Mouse (Mus musculus): Measurements from ENCODE around the gene Slc17a6.

Gene Slc17a6

GRCm38 (mm10) chr7:51621694-51622145, at the start of gene Slc17a6:
Gene Slc17a6 (plus strand): TSS chr7:51622006.
- peak; percentile 20 for DNase-seq (ENCODE audit: low read depth, low spot score)

GRCm38 (mm10) chr7:51600021-51600420, 21.8 kb upstream of the Slc17a6 start:
- DNase-seq (ENCODE audit: low read depth, low spot score), result no peak

- DNase-seq (ENCODE audit: low read depth, low spot score), result no peak
Observed at GRCm38 (mm10) chr7:51603741-51604140, 18.1 kb upstream of the Slc17a6 start.

GRCm38 (mm10) chr7:51614404-51614803, 7.4 kb upstream of the Slc17a6 start:
- DNase-seq (ENCODE audit: low read depth, low spot score), result peak; percentile 21

DNA sequence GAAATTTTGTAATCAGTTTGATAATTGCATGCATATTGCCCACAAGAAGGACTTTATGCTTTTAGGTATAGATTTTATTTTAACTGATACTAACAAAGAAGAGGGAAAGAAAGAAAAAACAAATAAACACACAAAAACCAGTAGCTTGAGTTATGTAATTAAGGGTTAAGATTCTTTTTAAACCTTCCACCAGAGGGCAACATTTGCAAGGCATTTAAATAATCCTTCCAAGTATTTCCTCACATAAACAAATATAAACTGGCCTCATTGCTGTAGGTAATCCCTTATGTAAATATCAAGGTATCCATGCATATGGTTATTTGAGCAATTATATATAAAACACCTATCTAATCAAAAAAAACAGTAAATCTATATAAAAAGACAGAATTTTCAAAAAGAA, 3.9 kb upstream of the Slc17a6 start:
- DNase-seq (ENCODE audit: low read depth, low spot score), result peak; percentile 31

DNA sequence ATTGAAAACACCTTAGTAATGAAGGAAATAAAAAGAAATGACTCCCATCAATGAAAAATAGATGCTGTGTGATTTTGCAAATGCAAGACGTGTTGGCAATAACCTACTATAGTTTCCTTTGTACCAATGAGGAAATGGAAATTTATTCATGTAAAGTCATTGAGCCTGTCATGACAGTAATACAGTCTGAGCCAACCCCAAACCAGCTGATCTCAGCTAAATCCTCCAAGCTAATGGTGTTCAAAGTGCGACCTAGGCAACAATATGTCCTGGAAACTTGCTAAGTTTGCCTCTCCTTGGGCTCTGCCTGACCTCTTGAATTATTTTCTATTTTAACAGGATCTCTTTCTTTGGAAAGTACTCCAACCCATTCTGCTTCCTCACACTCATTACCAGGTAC, 3.4 kb upstream of the Slc17a6 start:
- no peak for DNase-seq (ENCODE audit: low read depth, low spot score)

GRCm38 (mm10) chr7:51619977-51620376, 1.8 kb upstream of the Slc17a6 start:
- no peak for DNase-seq (ENCODE audit: low read depth, low spot score)

DNA sequence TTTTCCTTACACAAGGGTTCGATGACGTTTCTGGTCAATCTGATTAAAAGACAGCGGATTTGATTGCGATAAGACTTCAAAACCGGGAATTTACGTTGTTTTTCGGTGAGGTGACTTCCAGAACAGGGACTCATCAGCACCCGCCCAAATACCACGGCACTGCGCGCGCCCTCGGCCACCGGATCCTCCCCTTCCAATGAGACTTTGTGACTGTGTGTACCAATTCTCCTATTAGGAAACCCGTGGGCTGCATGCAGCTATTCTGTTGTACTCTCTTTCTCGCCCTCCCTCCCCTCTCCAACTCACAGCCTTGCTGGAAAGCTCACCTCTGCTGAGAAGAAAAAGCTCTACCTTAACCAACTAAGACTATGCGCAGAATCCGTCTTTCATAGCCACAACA, 390 bp downstream of the Slc17a6 start:
- no peak for DNase-seq (ENCODE audit: low read depth, low spot score)

GRCm38 (mm10) chr7:51622666-51623065, 860 bp downstream of the Slc17a6 start:
- no peak for DNase-seq (ENCODE audit: low read depth, low spot score)

GRCm38 (mm10) chr7:51624336-51624897, 2.6 kb downstream of the Slc17a6 start:
- no peak for DNase-seq (ENCODE audit: low read depth, low spot score)

DNA sequence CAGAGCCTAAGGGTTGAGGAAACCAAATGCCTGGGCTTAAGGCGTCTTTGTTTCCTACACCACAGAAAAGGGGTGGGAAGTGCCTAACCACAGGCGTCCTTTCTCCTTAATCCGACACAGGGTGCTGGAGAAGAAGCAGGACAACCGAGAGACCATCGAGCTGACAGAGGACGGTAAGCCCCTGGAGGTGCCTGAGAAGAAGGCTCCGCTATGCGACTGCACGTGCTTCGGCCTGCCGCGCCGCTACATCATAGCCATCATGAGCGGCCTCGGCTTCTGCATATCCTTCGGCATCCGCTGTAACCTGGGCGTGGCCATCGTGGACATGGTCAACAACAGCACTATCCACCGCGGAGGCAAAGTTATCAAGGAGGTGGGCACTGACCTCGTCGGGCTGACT, 3.4 kb downstream of the Slc17a6 start:
- no peak for DNase-seq (ENCODE audit: low read depth, low spot score)

GRCm38 (mm10) chr7:51625591-51626255, 3.9 kb downstream of the Slc17a6 start:
- no peak for DNase-seq (ENCODE audit: low read depth, low spot score)

GRCm38 (mm10) chr7:51626451-51627000, 4.7 kb downstream of the Slc17a6 start:
- DNase-seq (ENCODE audit: low read depth, low spot score), result no peak

GRCm38 (mm10) chr7:51627001-51627631, 5.3 kb downstream of the Slc17a6 start:
- DNase-seq (ENCODE audit: low read depth, low spot score), result no peak

DNA sequence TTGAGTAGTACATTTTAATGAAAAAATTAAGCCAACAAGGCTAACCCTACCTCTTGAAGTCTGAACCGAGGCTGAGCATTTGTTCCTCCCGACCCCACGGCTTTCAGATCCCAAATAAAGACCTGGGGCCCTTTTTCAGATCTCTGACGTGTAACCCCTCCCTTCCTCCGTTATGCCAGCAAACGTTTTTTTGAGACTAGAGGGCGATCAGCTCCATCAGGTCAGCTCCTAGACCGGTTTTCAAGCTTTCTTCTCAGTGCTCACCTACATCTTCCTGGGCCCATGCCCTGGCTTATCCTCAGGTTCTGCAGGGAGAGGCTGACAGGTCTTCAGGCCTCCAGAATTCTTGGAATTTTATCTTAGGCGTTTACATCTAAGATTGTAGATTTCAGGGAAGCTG, 5.9 kb downstream of the Slc17a6 start:
- no peak for DNase-seq (ENCODE audit: low read depth, low spot score)

DNA sequence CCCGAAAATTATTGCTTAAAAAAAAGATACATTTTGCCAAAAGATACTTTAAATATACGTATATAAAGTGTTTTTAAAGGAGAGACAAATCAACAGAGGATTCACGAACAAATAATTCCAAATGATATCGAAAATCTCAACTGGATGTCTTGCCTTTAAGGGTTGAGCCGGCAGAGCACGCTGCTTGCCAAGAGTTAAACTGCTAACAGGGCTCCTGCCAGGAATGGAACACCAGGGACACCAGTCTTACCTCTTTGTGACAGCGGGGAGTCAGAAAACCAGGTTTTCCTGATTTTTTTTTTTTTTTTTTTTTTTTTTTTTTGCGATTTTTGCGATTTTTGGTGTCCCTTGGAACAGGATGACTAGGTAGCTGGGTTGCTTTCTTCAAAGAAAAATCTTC, 6.5 kb downstream of the Slc17a6 start:
- no peak for DNase-seq (ENCODE audit: low read depth, low spot score)

- DNase-seq (ENCODE audit: low read depth, low spot score), result no peak
Observed at GRCm38 (mm10) chr7:51629206-51629605, 7.4 kb downstream of the Slc17a6 start.

DNA sequence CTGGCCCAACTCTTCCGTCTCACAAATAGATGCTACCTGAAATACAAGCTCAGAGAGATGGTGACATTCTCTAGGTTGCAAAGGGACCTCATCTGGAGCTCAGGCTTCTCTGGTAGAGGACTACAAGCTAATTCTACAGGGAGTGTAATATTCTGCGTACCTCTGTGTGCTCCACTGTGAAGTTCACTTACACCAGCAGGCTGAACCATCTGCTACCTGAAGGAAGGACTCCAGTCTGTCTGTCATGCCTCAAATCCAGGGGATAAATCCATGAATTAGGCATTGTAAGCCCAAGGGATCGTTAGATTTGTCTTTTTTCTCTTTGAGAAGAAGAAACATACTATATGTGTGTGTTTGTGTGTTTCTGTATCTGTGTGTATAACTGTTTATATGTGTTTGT, 9.4 kb downstream of the Slc17a6 start:
- DNase-seq (ENCODE audit: low read depth, low spot score), result no peak

DNA sequence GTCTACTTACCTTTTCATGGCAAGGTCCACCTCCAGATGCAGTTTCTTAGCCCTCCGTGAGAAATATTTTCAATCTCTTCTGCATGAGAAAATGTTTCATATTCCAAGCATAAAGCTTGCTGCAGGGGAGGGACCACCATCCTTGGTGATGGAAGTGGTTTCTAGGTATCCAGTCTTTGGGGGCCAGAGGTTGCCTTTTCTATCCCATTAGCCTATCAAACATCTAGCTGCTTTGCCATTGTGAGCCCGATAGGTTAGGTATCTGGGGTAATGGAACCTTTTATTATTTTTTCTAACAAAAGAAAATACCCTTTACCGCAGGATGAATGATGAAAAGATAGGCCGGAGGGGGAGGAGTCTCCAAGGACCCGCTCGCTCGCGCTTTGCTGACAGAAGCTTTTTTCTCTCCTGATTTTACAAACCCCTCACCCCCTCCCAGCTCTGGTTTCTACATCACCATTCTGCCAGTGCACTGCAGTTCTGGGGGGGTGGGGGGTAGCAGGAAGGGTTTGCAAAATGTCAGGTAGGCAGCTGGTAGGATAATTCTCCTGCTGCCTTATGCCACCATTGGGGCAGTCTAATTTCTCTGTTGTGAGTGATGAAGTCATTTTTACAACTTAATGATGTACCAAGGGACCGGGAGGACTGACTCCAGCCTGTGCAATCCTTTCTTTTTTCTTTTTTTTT, 10.9 kb downstream of the Slc17a6 start:
- DNase-seq (ENCODE audit: low read depth, low spot score), result no peak

- DNase-seq (ENCODE audit: low read depth, low spot score), result no peak
Observed at GRCm38 (mm10) chr7:51633230-51633844, 11.5 kb downstream of the Slc17a6 start.

DNA sequence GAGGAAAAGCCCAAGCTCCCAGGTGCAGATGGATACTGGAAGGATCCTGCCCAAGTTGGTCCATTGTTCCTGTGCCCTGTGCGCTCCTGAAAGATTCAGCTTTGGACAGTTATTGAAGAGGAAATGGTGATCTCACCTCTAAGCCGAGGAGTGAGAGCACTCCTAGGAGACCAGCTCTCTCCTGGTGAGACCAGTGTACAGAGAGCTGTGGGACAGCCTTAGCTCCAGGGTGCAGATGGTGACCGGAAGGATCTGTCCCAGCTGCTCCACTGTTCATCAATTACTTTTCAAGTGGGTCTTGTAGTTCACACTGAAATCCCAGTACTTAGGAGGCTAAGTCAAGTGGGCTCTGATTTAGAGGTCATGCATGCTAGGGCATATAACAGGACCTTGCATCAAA, 35.3 kb downstream of the Slc17a6 start:
- no peak for DNase-seq (ENCODE audit: low read depth, low spot score)

GRCm38 (mm10) chr7:51662441-51662840, 40.6 kb downstream of the Slc17a6 start:
- no peak for DNase-seq (ENCODE audit: low read depth, low spot score)
